Mouse (Mus musculus) Patski (cell line): ENCODE measurements around the gene Zic1. TPM values are rescaled to one million over a fixed set of nuclear protein-coding genes. Genes with fewer than 3 reads are reported as not detected.

Experiments used
- ATAC-seq: fragments of 100-300 bp; one replicate; pipeline ENCODE4 v1.8.0; 2021
- CTCF ChIA-PET: fragments of 350-600 bp; sonication (Branson Sonifier 250); formaldehyde crosslinking; loops from one replicate; lab custom pipeline; 2022; ENCODE audit warnings: inconsistent platforms; lab: Charles Lee
- POLR2A ChIA-PET: fragments of 350-600 bp; sonication (Branson Sonifier 250); formaldehyde crosslinking; loops from one replicate; lab custom pipeline; 2022; ENCODE audit warnings: antibody characterized with exemption, inconsistent platforms; lab: Charles Lee
- DNase-seq: peaks from one replicate; pipeline ENCODE4 v3.0.0-alpha.2; 2011; ENCODE audit warnings: low read depth, low spot score
- H3K27me3 ChIP-seq: fragments of 371-371 bp; one replicate; pipeline ENCODE4 v1.5.1; 2021
- CTCF ChIP-seq: fragments of 100-300 bp; IDR thresholded peaks from one replicate; pipeline ENCODE4 v1.5.1; 2021
- in situ Hi-C: fragments of 300-500 bp; cut with MboI; formaldehyde crosslinking; loops from 3 replicates; pipeline ENCODE4 v1.11.1; 2018; ENCODE audit warnings: low pct_unique_long_range_greater_than_20kb, mixed read lengths
- polyA plus RNA-seq: library from polyadenylated mRNA; unstranded; gene quantifications from one replicate; pipeline ENCODE4 v1.2.3, GENCODE M21; 2021

The Zic1 gene
- polyA plus RNA-seq, 1 experiment from 2014 or later: not detected

- DNase-seq: no peak
- in situ Hi-C loops: no loop called here
- ChIA-PET CTCF (no interaction called here), POLR2A (no interaction called here)
- TF ChIP-seq CTCF: no peak
- peaks cover 56% of the 10 kb centered on the region for H3K27me3 ChIP-seq
- no peak for ATAC-seq
These were observed 14.2 kb downstream of the Zic1 start for GRCm38 (mm10) chr9:91351361-91351760.

- DNase-seq (no peak), ATAC-seq (no peak)
- in situ Hi-C loops: no loop called here
- H3K27me3 ChIP-seq: peaks cover 54% of the 10 kb centered on the region
- TF ChIP-seq CTCF: no peak
- CTCF ChIA-PET: no interaction called here
- POLR2A ChIA-PET: no interaction called here
These were observed 14.7 kb downstream of the Zic1 start for GRCm38 (mm10) chr9:91350861-91351291.

GRCm38 (mm10) chr9:91350211-91350791 lies 15.3 kb downstream of the Zic1 start:
- peaks cover 54% of the 10 kb centered on the region for H3K27me3 ChIP-seq
- in situ Hi-C loops: no loop called here
- POLR2A ChIA-PET: no interaction called here
- ATAC-seq (no peak), DNase-seq (no peak)
- CTCF ChIA-PET: no interaction called here
- TF ChIP-seq CTCF: no peak

GRCm38 (mm10) chr9:91348746-91349145 lies 16.9 kb downstream of the Zic1 start:
- in situ Hi-C loops: no loop called here
- ATAC-seq (no peak), DNase-seq (no peak)
- TF ChIP-seq CTCF: no peak
- CTCF ChIA-PET: no interaction called here
- H3K27me3 ChIP-seq: peaks cover 44% of the 10 kb centered on the region
- POLR2A ChIA-PET: no interaction called here

DNA sequence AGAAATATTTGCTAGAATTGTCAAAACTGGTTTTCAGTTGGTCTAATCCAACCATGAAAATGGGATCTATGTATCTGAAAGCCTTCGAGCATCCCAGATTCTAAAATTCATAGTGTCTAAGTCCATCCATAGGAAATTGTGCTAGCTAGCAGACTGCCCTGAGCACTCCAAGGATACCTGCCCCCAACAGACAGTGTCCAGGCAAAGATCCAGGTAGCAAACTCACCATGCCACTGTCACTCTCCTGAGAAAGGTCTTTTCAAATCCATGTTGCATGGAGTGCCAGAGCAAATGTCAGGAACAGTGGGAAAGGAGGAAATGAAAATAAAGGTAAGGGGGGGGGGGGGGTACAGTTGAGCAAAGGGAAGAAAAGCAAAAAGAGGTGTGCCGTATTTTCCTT lies 18.0 kb downstream of the Zic1 start:
- in situ Hi-C loops: no loop called here
- POLR2A ChIA-PET: no interaction called here
- DNase-seq (no peak), ATAC-seq (no peak)
- peaks cover 37% of the 10 kb centered on the region for H3K27me3 ChIP-seq
- CTCF ChIA-PET: no interaction called here
- no peak for TF ChIP-seq CTCF

Other genes starting within 250 kb of the Zic1 start
- gene Zic4, start 3.4 kb downstream of the Zic1 start, polyA plus RNA-seq: not detected